Mouse (Mus musculus): ENCODE results near the gene Slc24a5. TPM values are rescaled to one million over a fixed set of nuclear protein-coding genes. Genes with fewer than 3 reads are reported as not detected.
"Not testable (repeated sequence)": the region's sequence is repeated elsewhere in the genome, so short reads cannot be mapped to it uniquely, and the experiment has no call there.

Gene Slc24a5
- polyA plus RNA-seq (2012; rRNA removed): 0.15 and 0.16 TPM in 2 replicates

DNA sequence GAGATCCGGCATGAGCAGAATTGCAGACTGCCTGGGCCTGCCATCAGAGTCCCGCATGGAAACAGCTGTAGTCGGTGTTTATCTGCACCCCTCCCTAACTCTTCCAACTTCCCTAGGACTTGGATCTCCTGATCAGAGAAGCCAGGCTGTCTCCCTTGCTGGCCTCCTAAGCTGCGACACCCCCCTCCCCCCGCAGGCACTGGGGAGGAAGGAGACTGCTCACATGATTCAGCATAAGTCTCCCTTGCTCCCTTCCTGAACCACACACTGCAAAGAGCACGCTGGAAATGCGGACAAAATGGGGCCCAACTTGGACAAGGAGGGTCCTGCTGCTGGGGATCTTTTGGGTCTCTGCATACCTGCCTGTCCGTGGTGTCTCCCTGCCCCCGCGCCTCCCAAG is at the start of gene Slc24a5:
Gene Slc24a5, plus strand, starts transcription at position 231 of the 400 bp plus-strand sequence.
- no peak for DNase-seq (ENCODE audit: low spot score)

DNA sequence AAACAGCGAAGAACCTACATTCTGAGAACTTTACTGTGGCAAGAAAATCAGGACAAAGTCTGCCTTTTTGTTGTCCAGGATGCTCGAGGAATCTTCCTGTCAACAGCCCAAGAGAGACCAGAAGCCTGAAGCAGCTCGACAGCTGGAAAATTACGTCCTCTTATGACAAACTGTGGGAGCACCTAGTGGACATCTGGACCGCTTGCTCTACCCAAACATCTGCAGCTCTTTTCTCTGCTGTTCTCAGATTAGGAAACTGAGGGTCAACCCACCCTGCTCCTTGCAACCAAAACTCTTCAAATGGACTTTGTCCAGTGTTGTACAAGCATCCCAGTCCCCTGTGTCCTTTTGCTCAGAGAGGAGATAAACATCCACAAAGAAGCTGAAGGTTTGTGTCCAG is 43.5 kb upstream of the Slc24a5 start:
- no peak for DNase-seq (ENCODE audit: low spot score)

DNA sequence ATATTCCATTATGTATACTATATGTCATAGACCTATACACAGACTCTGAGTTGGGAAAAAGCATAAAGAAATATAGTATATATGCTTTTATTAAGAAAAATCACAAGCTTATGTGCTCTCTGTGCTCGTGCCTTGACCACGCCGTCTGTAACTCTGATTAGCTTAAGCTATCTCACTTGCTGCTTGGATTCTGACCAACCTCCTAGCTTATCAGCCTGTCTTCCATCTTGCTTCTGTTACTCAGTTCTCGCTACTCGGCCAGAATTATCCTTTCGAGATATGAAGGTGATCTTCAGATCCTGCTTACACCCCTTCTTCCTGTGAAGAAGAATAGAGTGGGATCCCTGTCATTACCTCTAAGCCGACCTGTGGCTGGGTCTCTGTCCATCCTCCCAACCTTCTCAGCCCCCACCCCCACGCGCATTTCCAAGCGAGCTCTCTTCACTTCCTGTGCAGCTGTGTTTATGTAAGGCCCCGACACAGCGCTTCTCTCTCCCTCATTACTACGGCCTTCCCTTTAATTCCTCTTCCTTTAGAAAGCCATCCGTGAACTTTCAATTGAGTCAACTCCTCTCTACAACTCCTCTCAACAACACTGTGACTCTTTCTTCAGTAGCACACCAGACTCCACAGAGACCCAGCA is 41.4 kb upstream of the Slc24a5 start:
- DNase-seq (ENCODE audit: low spot score): no peak

DNA sequence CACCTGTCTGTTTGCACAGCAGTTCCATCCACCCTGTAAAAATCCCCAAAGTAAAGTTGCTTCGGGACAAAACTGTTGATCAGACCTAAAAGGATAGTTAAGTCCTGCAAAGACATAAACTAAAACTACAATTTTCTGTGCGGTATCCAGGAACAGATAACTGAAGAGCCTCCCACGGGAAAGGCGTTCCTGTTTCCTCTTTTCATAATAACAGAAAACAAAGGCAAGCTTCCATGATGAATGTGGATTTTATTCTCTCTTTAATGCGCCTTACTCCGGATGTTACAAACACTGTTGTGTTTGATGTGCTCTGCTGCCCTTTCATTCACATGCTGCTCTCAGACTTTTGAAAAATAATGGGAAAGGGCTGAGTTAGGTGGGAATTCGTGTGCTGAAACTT is 37.3 kb upstream of the Slc24a5 start:
- DNase-seq (ENCODE audit: low spot score): no peak

DNA sequence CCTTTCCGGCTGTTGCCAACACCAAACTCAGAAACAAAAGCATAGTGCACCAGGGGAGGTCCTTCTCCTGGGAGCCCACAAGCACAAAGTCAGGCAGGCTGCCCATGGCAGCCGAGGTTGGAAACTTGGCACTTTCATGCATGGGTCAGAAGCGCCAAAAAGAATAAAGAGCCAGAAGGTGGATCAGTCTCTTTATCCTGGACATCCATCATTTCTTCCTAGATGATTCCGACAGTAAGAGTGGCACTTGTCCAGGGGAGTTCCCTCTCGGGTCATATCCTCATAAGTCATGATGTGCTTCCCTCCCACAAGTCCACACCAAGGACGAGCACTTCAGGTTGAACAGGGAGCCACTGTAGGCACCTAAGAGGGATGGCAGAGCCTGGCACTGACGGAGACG is 36.8 kb upstream of the Slc24a5 start:
- no peak for DNase-seq (ENCODE audit: low spot score)

DNA sequence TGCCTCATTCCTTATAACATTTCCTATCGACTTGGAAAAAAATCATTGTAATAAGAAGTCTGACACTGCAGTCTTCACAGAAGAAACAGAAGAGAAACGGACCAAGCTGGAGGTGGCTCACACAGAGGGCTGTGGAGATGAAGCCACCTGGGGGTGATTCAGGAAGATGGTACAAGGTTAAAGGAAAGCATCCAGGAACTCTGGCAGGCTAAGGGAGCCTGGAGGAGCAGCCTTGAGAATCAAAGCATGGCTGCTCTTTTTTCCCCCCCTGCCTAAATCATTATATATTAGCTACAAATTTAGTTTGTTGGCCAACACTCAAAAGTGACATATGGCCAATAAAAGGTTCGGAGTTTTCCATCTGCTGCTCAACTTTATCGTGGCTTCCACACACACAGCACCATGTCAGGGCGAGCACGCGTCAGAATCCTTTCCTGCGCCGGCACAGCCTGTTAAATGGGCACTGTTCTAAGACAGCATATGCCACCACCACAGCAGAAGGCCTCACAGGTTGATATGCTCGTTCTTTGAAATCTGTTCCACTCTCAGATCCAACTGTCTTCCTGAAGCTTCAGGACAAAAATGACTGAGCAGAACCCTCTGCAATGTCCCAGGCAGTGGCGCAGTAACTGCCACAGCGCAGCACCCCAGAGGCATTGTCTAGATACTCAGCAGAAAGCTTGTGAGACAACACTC is 36.2 kb upstream of the Slc24a5 start:
- no peak for DNase-seq (ENCODE audit: low spot score)

DNA sequence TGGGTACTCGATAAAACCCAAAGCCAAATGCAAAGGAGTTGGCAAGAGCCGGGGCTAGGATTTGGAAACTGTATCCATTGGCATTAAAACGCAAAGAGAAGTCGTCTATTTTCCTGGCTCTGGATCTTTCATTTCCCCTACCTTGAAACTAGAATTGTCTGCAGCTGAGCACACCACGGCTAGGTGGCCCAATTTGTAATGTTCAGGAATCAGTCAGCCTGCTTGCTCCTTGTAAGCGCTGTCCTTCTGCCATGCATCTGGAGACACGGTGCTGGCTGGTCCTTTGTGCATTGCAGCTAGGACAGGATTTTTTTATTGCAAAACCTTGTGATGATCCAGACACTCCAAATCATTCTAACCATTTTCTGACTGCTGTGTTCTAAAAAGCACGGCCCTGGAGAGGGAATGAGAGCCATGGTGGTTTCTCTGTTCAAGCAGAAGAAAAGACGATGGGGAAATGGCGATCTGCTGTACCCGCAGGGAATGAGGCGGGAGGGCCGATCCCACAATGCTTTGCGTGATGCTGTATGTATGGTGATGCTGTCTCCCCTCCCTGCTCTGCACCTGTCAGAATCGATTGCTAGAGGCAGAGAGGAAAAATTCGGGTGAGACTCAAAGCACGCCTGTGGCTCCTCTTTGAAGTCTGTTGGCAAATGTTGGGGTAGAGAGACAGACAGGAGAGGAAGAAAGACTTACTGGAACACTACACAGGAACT is 35.5 kb upstream of the Slc24a5 start:
- DNase-seq (ENCODE audit: low spot score): no peak

DNA sequence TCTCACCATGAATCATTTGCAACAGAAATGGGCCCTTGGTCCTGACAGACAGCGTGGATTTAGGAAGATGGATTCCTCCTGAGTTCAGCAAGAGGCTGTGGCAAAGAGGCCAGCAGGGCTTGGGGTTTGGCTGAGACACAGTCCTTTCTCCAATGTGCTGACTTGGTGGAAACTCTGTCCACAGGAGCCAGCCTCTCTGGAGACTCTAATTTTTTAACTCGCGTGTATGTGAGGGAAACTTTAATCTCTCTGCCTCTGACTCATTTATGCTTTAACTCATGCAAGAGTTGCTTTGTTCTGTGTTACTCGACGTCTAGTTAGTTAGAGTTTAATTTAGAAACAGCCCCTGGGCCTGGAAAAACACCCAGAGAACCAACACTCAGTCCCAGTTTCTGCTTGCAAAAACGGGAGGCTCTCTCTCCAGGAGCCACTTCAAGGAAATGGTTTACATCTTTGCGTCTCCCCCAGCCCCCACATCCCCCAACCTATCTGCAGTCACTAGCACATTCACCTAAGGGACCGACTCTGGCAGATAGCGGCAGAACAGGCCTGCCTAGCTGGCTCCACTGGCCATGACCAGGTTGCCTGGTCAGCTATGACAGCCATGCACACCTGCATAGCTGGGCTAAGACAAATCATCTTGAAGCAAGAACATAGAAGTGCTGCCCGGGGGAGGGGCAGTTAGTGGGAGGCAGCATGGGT is 34.7 kb upstream of the Slc24a5 start:
- DNase-seq (ENCODE audit: low spot score): no peak

DNA sequence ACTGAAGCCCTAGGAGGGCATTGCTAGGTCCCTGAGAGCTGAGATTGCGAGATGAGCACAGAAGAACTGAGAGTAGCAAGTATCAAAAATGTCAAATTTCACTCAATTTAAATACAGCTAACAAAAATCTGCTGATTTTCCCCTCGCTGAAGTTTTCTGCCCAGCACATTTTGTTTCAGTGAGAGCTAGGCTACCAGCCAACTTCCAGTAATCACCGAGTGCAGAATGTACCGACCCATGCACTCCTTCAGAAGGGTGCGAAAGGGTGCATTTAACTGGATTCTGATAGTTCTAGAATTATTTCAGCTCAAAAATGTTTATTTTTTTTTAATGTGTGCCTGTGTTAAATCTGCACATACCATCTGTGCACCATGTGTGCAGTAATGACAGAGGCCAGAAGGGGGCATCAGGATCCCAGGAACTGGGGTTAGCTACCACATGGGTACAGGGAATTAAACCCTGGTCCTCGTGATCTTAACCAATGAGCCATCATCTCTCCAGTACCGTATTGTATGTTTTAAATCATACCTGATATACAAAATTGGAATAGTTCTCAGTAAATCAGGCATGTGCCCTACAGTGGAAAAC is 12.5 kb upstream of the Slc24a5 start:
- no peak for DNase-seq (ENCODE audit: low spot score)

DNA sequence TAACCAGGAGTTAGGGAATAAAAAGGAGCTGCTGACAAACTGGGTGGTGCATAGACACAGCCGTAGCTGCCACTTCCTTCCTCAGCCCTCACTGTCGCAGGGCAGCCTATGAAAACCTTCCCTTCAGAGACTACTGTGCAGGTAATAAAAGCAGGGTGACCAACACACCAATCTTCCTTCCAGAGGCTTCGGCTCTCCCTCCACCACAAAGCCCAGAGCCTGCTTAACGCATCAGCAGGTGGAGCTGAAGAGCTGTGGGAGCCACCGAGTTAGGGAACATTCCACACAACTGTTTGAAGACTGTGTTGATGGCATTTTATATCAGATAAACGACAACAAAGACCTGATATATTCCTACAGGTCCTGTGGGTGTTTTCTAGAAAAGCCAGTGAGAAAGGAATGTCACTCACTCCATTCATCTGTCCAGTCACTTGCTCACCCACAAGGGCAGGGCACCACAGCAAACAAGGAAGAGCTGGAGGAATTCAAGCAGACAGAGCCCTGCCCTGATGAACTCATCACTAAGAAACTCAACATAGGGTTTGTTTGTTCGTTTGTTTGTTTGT is 10.6 kb upstream of the Slc24a5 start:
- DNase-seq (ENCODE audit: low spot score): no peak

DNA sequence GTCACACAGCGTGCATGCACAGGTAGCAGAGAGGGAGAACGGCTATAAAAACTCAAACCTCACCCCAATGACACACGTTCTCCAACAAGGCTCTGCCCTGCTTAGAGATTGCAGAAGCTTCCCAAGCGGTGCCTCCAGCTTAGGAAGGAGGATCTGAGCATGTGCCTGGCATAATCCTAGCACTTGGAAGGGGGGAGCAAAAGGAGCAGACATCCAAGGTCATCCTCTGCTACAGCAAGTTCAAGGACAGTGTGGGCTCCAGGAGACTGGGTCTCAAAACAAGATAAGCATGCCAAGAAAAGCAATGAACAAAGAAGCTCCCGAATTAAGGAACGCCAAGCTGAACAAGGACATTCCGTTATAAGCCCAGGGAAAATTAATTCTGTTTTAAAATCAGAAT is 6.5 kb upstream of the Slc24a5 start:
- no peak for DNase-seq (ENCODE audit: low spot score)

DNA sequence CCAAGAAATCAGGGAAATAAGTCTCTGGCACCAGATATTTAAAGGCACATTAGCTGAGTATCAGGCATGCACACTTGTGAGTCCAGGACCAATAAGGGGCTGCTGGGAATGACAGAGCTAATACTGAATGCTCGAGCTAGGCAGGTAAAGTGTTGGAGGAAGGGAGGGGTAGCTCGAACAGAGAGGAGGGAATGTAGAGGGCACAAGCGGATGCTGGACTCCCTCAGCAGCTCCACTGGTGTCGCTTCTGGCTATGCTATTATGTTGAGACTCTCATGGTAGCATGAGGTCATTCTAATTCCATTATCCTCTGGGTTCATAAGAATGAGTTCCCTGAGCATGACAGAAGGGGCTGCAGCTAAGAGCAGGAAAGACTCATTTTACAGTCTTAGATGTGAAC is 5.0 kb upstream of the Slc24a5 start:
- no peak for DNase-seq (ENCODE audit: low spot score)

DNA sequence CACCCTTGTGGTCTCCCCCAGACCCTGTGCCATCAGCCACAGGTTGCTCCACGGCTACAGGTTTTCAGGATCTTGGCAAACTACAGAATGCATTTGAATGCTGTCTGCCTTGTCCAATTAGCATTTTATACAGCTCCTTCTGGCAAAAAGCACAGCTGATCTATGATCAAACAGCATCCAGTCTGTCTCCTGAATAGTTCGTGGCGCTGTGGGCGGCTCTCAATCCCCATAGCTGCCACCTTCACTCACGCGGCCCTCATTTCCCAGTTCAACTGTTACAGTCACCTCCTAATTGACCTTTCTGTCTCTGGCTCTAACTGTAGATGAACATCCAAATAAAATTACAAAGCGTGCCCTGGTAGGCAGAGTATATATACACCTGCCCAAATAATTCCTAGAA is 551 bp upstream of the Slc24a5 start:
- DNase-seq (ENCODE audit: low spot score): no peak

DNA sequence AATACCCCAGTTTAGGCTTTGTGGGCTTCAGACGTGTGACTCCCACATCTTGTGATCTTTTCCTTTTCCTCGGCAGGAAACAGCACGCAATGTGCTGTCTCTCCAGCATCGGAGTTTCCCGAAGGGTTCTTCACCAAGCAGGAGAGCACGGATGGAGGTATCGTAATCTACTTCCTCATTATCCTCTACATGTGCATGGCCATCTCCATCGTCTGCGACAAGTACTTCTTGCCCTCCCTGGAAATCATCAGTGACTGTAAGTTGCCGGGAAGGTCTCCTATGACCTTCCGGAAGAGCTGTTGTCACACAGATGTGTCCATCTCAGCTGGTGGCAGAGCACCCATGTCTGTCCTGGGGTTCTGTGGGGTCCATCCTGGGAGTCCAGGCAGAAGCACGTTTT is 772 bp downstream of the Slc24a5 start:
- no peak for DNase-seq (ENCODE audit: low spot score)

DNA sequence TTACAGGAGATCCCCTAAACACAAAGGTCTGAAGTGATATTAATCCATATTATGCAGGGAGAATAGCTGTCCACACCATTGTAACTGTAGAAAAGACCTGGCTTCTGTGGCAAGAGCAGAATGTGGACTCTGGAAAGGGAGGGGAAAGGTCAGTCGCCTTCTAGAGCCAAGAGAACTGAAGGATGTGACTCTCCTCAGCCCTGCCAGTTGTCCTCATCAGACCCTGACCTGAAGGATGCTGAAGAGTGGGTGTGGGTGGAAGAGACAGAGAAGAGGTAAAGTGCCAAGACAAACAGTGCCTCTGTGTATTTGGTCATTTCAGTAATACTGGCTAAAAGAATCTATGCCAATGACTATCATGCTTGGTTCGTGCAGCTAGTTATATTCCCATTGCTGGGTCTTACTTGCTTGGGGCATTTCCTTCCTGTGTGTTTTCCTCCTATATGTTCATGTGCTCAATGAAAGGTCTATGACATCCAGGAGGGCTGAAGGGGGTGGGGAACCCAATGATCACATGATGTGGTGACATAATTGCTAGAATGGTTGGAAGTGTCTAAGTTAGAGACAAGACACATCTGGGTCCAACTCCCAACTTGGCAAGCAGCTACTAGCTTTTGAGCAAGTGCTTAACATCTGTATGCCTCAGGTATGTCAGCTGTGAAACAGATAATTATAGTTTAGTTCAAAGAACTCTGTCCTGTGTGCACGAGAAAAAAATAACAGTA is 5.3 kb downstream of the Slc24a5 start:
- no peak for DNase-seq (ENCODE audit: low spot score)

DNA sequence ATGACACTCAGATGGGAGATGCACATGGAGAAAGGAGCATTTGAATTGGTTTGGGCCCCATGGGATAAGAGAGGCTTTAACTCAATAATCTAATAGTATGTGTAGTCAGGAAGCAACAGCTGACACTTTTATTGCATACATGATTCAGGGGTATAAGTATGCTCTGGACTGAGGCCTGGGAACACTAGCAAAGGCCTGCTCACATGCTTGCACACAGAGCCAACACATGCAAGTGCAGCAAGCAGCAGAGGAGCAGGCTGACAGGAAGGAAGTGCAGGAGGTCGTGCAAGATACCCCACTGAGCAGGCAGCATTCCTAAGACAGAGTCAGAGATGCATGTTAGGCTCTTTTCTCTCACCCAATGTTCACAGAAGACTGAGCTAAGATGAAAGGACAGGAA is 16.0 kb downstream of the Slc24a5 start:
- DNase-seq (ENCODE audit: low spot score): no peak

DNA sequence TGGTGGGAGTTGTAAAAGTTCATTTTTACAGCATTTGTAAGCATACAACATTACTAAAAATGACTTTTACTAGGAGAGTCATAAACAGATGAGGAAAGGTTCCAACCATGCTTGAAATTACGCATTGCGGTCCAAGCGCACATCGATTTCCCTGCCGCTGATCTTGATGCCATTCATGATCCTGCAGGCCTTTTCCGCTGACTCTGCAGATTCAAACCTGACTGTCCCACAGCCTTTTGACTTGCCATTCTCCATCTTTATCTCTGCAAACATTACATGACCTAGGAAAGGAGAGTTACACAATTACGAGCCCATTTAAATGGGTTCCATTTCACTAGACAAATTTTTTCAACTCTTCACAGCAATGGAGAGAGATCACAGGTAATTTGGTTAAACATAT is 20.8 kb downstream of the Slc24a5 start:
- no peak for DNase-seq (ENCODE audit: low spot score)

DNA sequence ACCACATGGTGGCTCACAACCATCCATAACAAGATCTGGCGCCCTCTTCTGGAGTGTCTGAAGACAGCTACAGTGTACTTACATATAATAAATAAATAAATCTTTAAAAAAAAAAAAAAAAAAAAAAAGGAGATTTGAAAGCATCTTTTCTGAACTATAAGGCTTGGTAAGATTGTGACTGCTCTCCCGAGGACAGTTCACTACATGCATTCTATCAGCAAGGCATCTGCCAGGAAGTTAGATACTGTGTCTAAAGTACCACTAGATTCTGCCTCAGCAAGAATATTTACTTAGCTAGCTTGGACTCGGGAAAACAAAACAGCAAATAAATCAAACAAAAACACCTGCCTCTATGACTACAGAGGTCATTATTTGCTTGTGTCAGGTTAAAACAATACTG is 24.2 kb downstream of the Slc24a5 start:
- DNase-seq (ENCODE audit: low spot score): not testable (repeated sequence)

DNA sequence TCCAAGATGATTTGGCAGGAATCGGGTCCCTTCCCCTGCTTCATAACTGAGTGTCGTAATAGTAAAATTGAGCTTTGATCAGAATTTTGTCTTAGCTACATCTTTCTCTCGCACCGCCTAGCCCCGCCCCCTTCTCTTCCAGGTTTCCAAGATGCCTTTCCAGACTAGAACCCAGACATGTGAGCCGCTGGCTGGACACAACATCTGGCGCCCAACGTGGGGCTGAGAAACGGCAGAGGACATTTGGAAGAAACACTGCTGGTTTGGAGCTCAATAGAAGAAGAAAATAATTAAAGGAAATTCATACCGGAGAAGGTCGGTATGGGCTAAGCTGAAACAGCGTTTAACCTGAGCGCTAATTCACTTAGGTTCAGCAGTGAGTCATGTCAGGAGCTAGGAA is 36.6 kb downstream of the Slc24a5 start:
- DNase-seq (ENCODE audit: low spot score): not testable (repeated sequence)

DNA sequence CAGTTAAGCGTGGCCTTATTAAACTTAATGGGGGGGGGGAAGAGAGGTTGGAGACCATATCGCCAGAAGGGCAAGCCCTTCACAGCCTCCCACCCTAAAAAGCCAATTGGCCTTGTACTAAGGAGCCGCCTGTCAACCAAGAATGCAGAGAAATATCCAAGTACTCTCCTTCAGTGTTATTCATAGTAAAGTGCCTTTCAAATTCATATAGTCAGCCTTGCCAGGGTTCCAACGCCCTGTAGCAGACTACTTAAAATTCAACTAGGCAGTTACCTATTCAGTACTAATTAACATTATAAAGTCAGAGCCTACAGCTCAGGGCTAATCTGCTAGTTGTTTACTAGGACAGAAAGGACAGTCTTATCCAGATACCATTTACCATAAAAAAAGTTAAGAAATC is 38.6 kb downstream of the Slc24a5 start:
- DNase-seq (ENCODE audit: low spot score): not testable (repeated sequence)
